Mouse (Mus musculus): ENCODE data around the gene Prokr2.

DNA sequence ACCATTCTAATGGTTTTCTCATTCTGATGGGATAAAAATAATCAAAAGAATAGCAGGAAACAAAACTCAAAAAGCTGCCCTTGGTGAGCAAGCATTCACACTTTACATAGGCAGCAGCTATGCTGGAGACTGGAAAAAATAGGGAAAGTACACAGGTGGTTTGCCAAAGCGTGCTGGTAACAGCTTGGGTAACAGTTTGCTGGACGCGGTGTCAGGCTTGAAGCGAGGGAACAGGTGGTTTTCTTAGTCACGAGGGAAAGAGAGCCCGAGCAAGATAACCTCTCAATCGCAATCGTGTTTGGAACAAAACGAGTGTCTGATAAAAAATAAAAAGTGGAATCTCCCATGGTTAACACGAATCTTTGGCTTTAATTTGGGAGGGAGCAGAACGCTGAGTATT is 41.4 kb downstream of the Prokr2 start:
- TF ChIP-seq EP300 (IDR thresholded peaks at IDR 0.05; ENCODE audit: low read depth) = no peak
- no peak for TF ChIP-seq CTCF (IDR thresholded peaks at IDR 0.05; ENCODE audit: low read depth)

Data from heart, postnatal 0 days (tissue).